Mouse (Mus musculus): ENCODE results near the gene Obscn.

Gene Obscn

DNA sequence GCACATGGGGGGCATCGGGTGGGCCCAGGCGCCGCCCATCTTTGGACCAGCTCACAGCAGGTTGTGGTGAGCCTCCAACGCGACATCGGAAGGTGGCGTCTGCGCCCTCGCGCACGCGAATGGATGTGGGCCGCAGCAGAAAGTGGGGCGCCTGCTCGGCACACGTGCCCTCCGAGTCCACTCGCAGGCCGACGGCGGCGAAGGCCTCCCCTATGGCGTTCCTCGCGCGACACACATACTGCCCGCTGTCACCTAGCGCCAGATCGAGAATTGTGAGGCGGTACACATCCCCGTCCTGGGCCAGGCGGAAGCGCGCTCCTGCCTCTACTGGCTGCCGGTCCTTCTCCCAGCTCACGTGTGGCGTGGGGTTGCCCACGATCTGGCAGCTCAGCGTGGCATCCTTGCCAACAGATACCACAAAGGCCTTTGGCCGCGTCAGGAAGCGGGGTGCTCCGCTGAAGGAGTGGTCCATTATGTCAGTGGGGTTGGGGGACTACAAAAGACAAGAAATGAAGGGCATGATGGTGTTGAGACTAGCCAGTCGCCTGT is at the start of gene Obscn:
Gene Obscn, minus strand, starts transcription at position 499 of the 549 bp plus-strand sequence.
- no peak for DNase-seq

GRCm38 (mm10) chr11:59185490-59185889 is 49.3 kb upstream of the Obscn start:
- no peak for DNase-seq

GRCm38 (mm10) chr11:59183821-59184220 is 47.6 kb upstream of the Obscn start:
- peak in 1 of 2 experiments; percentile 35 for DNase-seq

- DNase-seq, result no peak
Observed at GRCm38 (mm10) chr11:59182864-59183331, 46.7 kb upstream of the Obscn start, which contains the start of gene Gjc2. TSS of gene Gjc2 (minus strand) at chr11:59183213.

DNA sequence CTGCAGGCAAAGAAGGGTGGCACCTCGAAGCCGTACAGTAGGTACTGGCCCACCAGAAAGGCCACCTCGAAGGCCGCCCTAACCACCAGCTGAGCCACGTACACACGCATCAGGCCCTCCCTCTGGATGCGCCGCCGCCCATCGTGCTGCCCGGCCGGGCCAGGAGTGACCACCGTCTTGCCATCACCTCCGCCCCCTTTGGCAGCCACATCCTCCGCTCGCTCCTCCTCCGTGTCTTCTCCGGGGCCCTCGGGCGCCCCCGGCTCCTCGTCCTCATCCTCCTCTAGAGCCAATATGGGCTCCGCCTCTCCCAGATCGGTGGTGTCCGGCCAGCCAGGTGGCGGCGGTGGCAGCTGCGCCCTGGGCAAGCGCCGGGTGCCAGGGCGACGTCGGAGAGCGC is 40.7 kb upstream of the Obscn start:
- DNase-seq, result no peak

DNA sequence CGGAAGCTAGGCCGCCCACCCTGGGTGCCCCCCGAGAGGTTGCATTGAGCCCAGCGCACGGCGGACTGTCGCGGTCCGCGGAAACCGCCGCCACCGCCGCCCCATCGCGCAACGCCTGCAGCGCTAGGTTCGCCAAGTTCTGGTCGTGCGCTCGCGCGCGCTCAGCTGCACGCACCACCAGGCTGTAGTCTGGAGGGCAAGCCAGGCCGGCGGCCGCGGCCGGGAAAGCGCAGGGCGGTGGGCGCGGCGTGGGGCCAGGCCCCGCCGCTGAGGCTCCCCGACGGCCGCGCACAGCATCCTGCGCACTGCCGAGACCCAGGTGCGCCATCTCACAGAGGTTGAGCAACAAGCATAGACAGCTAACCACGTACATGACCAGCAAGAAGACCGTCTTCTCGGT is 40.3 kb upstream of the Obscn start:
- DNase-seq, result no peak

DNA sequence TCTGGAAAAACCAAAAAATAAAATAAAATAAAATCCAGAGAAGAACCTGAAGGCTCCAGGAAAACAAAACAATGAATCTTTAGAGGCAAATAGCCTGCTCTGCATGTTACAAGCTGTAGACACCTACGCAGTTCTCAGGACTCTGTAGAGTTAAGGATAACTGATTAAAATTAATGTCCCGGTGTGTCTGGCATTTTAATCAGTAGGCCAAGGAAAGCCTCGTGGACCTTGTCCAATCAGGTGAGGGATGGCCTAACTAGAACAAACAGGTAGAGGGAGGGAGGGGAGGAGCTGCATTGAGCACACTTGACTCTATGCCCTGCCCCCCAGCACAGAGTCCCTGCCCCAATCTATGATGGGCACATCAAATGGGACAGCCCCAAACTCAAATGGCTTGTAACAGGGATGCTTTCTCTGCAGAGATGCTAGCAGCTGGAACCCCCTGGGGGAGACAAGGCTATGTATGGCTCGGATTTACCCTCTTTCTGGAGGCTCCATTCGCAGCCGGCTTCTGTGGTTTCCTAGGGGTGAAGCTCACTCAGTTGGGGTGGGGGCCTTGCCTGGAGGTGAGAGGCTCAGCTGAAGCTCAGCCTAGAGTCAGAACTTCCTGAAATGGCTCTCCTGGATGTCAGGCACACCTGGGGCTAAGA is 38.1 kb upstream of the Obscn start:
- no peak for DNase-seq

DNA sequence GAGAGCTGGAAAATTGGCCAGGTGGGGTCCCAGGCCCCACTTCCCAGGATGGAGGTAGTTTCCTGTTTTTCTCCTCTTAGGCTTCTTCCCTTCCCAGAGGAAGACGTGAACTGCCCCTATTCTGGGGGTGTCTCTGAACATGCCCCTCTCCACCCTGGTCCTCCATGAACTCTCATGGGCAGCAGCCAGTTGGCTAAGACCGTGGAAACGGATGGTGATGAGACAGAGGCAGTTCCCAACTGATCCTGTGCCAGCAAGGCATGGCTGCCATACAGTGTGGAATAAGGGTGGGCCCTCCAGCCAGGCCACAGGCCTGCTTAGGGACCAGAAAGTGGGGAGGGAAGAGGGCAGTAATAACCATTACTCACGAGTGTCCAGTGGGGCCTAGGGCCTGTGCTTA is 34.3 kb upstream of the Obscn start:
- DNase-seq, result no peak

- no peak for DNase-seq
Observed at GRCm38 (mm10) chr11:59169807-59170206, 33.6 kb upstream of the Obscn start.

DNA sequence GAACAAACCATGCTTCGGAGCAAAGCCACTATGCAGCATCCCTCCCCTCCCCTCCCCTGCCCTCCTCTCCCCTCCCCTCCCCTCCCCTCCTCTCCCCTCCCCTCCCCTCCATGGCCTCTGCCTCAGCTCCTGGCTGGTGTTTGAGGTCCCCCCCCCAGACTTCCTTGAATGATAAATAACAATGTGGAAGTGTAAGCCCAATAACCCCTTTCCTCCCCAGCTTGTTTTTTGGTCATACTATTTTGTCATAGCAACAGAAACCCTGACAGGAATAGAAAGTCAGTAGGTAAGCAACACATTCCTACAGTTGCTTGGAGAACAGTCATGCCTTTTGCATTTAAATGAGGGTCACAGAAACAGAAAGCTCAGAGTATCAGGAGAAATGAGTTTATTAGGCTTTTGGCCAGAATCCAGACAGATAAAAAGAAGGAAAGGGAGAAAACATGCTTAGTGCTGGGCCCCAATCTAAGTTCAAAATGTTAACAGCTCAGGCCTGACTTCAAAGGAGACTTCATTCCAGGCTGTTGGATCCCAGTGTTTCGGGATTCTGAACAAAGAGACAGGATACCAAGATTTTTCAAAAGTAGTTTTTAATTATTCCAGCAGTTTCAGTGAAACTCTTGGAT is 29.5 kb upstream of the Obscn start:
- DNase-seq, result no peak

- no peak for DNase-seq
Observed at GRCm38 (mm10) chr11:59164384-59164783, 28.2 kb upstream of the Obscn start.

DNA sequence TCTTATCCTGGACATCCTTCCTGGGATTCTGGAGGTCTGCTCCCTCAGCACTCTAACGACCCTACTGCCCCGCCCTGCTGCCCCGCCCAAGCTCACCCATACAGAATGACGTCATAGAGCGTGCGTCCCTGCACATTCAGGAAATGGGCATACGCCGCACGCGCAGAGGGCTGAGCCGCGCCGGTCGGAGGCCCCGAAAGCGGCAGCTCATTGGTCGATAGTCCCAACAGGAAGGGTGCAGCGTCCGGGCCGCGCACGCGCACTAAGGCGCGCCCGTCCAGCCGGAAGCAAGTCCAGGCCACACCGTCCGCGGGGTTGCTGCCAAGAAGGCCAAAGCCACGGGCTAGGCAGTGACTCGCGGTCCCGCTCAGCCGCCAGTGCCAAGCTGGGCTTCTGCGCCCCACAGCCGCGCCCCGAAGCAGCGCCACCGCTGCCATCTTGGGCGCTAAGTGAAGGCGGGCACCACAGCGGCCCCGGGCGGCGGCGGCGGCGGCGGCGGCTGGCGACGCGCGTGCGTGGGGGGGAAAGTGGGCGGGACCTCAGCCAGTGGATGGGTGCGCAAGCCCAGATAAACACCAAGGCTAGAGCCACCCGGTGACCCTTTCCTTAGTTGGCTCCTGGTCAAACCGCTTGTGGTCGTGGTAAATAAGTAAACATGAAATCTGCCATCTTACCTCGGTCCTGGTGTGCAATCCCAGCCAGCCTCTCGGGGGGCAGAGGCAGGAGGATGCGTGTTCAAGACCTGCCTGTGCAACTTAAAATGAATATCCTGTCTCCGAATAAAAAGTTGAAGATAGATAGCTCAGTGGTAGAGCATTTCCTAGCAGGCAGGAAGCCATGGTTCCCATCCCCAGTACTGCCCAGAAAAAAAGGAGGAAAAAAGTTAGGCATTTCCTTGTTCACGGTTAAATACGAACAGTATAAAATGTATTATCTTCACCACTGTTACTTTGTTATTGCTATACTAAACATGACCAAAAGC is 27.3 kb upstream of the Obscn start, which contains the start of gene Iba57:
Gene Iba57, minus strand, starts transcription at position 485 of the 982 bp plus-strand sequence.
- peak; percentile 92 to 97 for DNase-seq

GRCm38 (mm10) chr11:59162443-59163254 is 26.4 kb upstream of the Obscn start:
- DNase-seq, result no peak

GRCm38 (mm10) chr11:59161398-59161797 is 25.2 kb upstream of the Obscn start:
- DNase-seq, result no peak

GRCm38 (mm10) chr11:59159558-59159957 is 23.4 kb upstream of the Obscn start:
- DNase-seq, result no peak

DNA sequence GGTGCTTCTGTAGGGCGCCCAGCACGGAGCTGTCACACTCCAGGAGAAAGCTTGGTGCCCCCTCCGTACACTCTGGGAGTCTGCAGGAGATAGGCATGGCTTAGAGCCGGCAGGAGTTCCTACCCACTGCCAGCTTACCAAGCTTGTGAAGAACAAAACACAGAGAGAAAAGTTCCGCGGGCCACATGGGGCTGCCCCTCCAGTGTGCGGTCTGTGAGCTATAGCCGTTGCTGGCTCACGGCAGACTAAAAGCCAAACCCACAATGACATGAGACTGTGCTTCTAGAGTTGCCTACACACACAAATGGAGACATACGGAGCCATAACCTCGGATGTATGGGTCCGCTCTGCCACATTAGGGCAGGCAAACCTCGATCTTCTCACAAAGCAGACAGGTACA is 22.9 kb upstream of the Obscn start:
- DNase-seq, result no peak

DNA sequence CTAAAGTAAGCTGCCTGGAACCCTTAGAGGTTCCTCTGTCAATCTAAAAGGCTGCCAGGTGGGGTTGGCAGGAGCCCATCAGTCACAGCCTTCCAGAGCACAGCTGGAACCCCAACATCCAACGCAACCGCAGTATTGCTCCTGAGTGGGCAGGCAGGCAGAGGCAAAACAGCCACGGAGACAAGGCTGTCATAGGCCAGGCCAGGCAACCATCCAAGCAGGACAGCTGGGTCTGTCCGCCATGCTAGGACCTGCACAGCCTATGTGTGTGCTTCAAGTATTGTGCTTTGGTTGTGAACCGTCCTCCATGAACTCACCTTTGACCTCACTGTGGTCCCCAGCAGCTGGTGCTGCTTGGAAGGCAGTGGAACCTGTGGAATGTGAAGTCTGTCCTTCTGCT is 19.7 kb upstream of the Obscn start:
- no peak for DNase-seq

DNA sequence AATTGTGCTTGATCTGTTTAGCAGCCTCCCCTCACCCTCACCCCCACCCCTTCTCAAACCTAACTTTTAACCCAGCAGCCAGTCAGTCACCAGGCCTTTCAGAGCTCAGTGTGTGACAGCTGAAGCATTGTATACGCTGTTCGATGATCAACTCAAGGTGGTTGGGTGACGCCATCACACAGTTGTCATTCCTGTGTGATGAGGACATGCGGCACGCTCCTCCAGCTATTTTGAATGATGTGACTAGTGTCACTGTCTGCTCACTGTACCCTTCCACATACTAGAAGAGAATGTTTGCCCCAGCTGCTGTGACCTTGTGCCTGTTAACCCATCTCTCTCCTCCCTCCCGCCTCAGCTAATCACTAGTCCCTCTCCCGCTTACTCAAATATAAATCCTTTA is 18.0 kb upstream of the Obscn start:
- no peak for DNase-seq

DNA sequence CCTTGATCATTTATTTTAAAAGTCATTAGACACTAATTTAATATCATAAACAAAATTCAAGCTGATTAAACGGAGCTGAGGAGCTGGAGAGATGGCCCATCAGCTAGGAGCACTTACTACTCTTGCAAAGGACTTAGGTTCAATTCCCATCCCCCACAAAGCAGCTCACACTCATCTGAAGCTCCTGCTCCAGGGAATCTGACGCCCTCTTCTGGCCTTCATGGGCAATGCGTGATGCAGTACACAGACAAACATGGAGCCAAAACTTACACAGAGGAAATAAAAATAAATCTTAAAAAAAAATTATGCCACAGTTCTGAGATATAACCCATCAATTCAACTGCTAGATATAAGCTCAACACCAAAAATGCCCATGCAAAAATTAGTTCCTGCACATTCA is 15.5 kb upstream of the Obscn start:
- no peak for DNase-seq

- no peak for DNase-seq
Observed at GRCm38 (mm10) chr11:59149302-59149701, 13.1 kb upstream of the Obscn start.

DNA sequence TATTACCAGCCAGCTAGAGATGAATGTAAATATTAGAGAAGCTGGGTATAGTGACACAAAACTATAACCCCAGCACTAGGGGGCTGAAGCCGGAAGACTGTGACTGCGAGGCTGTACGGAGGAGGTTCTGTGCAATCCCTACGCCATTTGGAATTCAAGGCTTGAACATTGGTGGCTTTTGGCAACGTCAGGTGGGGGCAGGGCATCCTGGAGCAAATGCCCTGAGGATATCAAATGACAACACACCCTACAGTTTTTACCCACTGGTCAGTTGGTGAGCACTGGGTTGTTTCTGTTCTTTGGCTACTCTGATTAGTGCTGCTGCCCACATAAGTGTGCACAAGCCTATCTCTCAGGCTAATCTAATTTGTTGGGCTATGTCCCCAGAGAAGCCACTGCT is 6.8 kb upstream of the Obscn start:
- DNase-seq, result no peak

- no peak for DNase-seq
Observed at GRCm38 (mm10) chr11:59141772-59142370, 5.7 kb upstream of the Obscn start.
